Mouse (Mus musculus) lung, adult 2 months (tissue): Measurements from ENCODE around the gene Nrcam. TPM values are rescaled to one million over a fixed set of nuclear protein-coding genes. Genes with fewer than 3 reads are reported as not detected.

Experiments
- DNase-seq: peaks from one replicate; pipeline ENCODE4 v3.0.0; 2022
- H3K4me1 ChIP-seq: fragments of 200-500 bp; 2 replicates; pipeline ENCODE4 v1.6.1; 2011; ENCODE audit warnings: low read length; ENCODE audit not compliant: control insufficient read depth, insufficient read depth
- H3K4me3 ChIP-seq: fragments of 200-500 bp; replicated peaks from 2 replicates; pipeline ENCODE3; 2011; ENCODE audit warnings: low read depth, mild to moderate bottlenecking, control low read depth, low read length; ENCODE audit errors: extremely low read depth
- CTCF ChIP-seq: fragments of 200-500 bp; IDR thresholded peaks from 2 replicates; pipeline ENCODE4 v1.5.1; 2011; ENCODE audit warnings: mild to moderate bottlenecking, low read length, control low read depth; ENCODE audit not compliant: insufficient read depth
- POLR2A ChIP-seq: fragments of 200-500 bp; IDR thresholded peaks from 2 replicates; pipeline ENCODE4 v1.6.1; 2011; ENCODE audit warnings: low read depth, mild to moderate bottlenecking, control low read depth, low read length, borderline replicate concordance; ENCODE audit errors: extremely low read depth
- WGBS: fragments of 180-500 bp; shearing (Covaris S2); methylation state at CpG from one replicate; pipeline ENCODE4 v1.1.7; 2018; 5-methylcytosine and 5-hydroxymethylcytosine counted together
- polyA plus RNA-seq: library from polyadenylated mRNA; depleted of rRNA; stranded (reverse); fragments of >200 nt; gene quantifications from 2 replicates; pipeline ENCODE4 v1.2.3, GENCODE M21; 2012

The Nrcam gene
- polyA plus RNA-seq, 1 experiment: 4.4 TPM

GRCm38 (mm10) chr12:44346143-44346542, 17.5 kb downstream of the Nrcam start:
- Histone ChIP-seq H3K4me1 (no peaks in the 10 kb centered on the region), H3K4me3 (no peak overlapping the region)
- no peak for DNase-seq
- no peak for TF ChIP-seq POLR2A
- no peak for TF ChIP-seq CTCF
- WGBS: 83% methylated on average over 3 of the region's 3 CpGs

DNA sequence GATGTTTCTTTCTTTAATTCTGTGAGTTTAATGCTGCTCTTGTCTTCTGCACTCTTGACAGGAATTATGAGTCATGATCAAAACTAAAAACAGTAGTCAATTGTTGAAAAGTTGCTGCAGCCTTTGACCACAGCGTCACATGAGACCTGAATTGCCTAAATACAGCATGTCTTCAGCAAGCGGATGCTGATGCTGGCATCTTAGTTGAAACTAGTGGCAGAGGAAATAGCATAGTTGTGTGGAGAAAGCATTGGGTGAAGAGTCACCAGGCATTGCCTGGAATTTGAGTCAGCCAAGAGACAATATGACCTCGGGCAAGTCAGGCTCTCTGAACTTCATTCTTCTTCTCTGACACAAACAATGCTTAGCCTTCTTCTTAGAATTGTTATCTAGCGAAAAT, 26.4 kb downstream of the Nrcam start:
- Histone ChIP-seq H3K4me1 (no peaks in the 10 kb centered on the region), H3K4me3 (no peak overlapping the region)
- DNase-seq: no peak
- WGBS: 62% methylated on average over 4 of the region's 4 CpGs
- TF ChIP-seq POLR2A: no peak
- TF ChIP-seq CTCF: no peak

- WGBS: 59% methylated on average over 3 of the region's 3 CpGs
- TF ChIP-seq POLR2A: no peak
- no peak for TF ChIP-seq CTCF
- Histone ChIP-seq H3K4me1 (no peaks in the 10 kb centered on the region), H3K4me3 (no peak overlapping the region)
- DNase-seq: no peak
Observed at GRCm38 (mm10) chr12:44357460-44357859, 28.8 kb downstream of the Nrcam start.

DNA sequence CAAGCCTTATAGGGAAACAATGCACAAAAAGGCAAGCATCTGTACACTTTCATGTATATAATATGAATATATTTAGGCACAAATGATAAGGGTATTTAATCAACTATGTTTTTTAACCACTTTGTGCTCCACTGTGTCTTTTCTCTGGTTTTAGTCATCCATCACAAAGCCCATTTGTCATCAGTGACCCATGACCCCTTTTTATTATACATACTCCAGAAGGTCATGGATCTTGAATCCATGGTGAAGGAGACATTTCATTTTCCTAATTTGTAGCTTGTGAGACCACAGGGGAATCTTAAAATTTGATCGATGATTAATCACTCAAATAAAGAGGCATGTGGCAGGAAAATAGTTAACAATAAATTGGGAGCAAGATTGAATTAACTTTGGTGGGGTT, 29.2 kb downstream of the Nrcam start:
- no peak for DNase-seq
- no peak for TF ChIP-seq CTCF
- TF ChIP-seq POLR2A: no peak
- WGBS: 97% methylated on average over 1 of the region's 1 CpGs
- Histone ChIP-seq H3K4me3 (no peak overlapping the region), H3K4me1 (no peaks in the 10 kb centered on the region)

GRCm38 (mm10) chr12:44371076-44371710, 42.5 kb downstream of the Nrcam start:
- DNase-seq: no peak
- H3K4me1 ChIP-seq: no peaks in the 10 kb centered on the region
- TF ChIP-seq POLR2A (no peak), CTCF (no peak)
- 48% methylated on average over 3 of the region's 3 CpGs for WGBS
- no peak overlapping the region for H3K4me3 ChIP-seq

DNA sequence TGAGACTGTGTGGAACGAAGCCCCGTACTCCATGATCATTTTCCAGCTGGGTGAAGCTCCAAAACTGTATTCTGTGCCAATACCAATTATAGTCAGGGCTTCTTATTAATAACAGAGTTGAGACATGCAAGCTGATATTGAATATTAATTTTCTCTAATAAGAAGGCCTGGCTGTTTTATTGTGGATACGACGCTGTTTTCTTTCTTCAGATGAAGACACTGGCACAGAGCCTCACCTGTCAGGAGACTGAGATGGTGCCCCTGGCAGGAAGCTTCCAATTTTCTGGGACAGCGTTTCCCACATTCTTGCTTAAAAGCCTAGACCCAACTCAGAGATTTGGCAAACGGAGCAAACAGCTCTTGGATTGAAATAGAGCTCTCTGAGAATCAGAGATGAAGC, 47.3 kb downstream of the Nrcam start:
- WGBS: 81% methylated on average over 6 of the region's 6 CpGs
- no peak overlapping the region for H3K4me3 ChIP-seq
- TF ChIP-seq POLR2A (no peak), CTCF (no peak)
- no peaks in the 10 kb centered on the region for H3K4me1 ChIP-seq
- no peak for DNase-seq

DNA sequence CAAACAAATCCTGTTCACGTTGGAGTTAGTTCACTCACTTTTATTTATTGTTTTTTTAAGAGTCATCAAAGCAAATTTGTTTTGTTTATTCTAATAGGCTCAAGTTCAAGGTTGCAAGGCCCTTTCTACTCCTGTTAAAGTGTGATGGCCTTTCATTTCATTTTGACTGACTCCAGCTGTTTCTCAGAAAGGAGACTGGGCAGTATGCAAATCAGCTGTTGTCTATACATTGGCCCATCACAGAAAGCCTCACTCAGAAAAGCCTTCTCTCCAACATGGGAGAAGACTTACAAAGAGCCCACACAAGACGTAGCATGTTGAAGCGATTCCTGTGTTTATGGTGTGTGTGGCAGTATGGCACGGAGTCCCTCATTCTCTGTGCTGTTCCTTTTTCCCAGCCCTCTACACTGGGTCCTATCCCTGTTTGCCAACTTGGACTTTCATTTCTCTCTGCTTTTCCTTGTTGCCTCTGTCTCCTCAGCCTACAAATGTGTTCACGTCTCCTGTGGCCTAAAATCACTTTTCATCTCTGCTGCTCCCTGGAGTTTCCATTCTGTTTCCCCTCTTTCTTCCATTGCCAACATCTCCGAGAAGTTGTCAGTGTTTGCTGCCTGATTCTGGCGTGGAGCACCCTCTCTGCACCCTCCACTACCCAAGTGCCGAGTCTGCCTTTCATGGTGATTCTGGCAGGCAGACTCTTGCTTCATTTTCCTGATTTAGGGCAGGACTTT, 49.9 kb downstream of the Nrcam start:
- no peak overlapping the region for H3K4me3 ChIP-seq
- H3K4me1 ChIP-seq: no peaks in the 10 kb centered on the region
- DNase-seq: no peak
- no peak for TF ChIP-seq POLR2A
- no peak for TF ChIP-seq CTCF
- 62% methylated on average over 8 of the region's 8 CpGs for WGBS

- 70% methylated on average over 4 of the region's 4 CpGs for whole genome bisulfite sequencing
- no peak for DNase-seq
- no peaks in the 10 kb centered on the region for H3K4me1 ChIP-seq
- no peak for TF ChIP-seq CTCF
- no peak for TF ChIP-seq POLR2A
- H3K4me3 ChIP-seq: no peak overlapping the region
Observed at GRCm38 (mm10) chr12:44380805-44381204, 52.1 kb downstream of the Nrcam start.

DNA sequence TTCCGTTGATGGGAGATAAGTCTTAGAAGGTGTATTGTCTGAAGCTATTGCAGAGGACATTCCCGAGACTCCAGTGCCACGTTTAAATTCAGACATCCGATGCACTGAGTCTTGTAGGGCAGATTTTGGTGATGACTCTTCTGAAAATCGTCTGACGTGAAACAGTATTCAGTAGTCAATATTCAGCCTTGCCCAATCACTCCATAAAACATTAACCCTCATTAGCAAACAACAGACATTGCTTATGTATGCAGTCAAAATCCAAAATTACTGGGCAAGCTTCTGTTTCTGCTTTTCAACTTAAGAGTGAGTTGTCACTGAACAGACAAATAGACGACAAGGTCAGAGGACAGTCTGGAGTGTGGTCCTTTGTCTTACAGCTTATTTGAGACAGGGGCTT, 57.7 kb downstream of the Nrcam start:
- no peak for TF ChIP-seq POLR2A
- no peak for TF ChIP-seq CTCF
- Histone ChIP-seq H3K4me1 (no peaks in the 10 kb centered on the region), H3K4me3 (no peak overlapping the region)
- no peak for DNase-seq
- WGBS: 49% methylated on average over 7 of the region's 7 CpGs

GRCm38 (mm10) chr12:44388220-44388619, 59.5 kb downstream of the Nrcam start:
- no peak for TF ChIP-seq POLR2A
- TF ChIP-seq CTCF: no peak
- WGBS: 29% methylated on average over 1 of the region's 1 CpGs
- H3K4me3 ChIP-seq: no peak overlapping the region
- no peaks in the 10 kb centered on the region for H3K4me1 ChIP-seq
- DNase-seq: no peak
